Mouse (Mus musculus): ENCODE results near the gene Mrm2. TPM values are rescaled to one million over a fixed set of nuclear protein-coding genes. Genes with fewer than 3 reads are reported as not detected.

Gene Mrm2
- polyA plus RNA-seq (2014; fragmentation: Nextera tagmentation; extraction: Ambion mirVana): 21.0 and 22.3 TPM in 2 replicates

DNA sequence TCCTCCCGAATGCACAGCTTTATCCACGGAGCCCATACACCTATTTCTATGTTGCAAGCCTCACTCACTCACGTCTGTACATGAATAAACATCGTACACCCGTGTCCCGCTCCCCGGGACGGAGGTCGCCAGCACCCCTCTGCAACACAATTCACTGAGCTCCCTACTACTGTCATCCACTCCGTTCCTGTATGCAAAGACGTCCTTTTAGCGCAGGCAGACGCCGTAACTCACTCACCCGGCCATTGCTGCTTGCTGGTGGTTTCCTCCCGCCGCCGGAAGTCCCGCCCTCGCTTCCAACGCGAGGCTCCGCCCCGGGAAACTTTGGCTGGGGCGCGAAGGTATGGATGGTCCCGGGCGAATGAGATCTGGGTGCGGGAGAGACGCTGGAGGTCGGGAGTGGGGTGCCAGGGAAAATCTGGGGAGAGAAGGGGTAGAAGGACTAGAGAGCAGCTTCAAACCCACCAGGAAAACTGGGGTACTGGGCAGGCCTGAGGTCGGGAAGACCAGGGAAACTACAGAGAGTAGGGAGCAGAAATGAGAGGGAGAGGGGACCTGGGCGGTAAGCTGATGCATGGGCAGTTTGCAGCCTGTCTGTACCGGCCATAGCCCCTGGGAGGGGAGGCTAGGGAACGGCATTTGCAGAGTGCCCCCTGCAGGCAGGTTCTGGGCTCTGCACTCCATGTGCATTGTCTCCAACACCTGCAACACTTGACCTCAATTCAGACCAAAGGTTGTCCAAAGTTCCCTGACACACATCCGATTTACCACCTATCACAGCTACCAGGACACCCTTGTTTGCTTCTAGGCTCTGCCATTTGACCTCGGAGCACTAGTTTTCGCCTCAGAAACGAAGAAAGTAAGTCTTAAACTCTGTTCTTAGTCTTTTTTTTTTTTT lies at the start of gene Mrm2:
Mrm2 (minus strand) TSS at position 284 of the 898 bp plus-strand sequence.
- DNase-seq (ENCODE audit: low spot score): peak; percentile 92
- Histone ChIP-seq H3K36me3 (ENCODE audit: control insufficient read depth, insufficient read depth, low read length) (no peaks in the 10 kb centered on the region; the same call in 1 of the 2 replicates), H3K27me3 (ENCODE audit: control insufficient read depth, insufficient read depth, low read length) (no peaks in the 10 kb centered on the region), H3K4me3 (ENCODE audit: low read depth, low read length) (peak within 1 kb of the TSS; percentile 75), H3K27ac (ENCODE audit: low read depth, low read length) (peak within 1 kb of the TSS; percentile 85), H3K9me3 (ENCODE audit: control insufficient read depth, low read length) (no peaks in the 10 kb centered on the region), H3K9ac (ENCODE audit: low read length) (peak within 1 kb of the TSS; percentile 87), H3K4me1 (replicated peaks; ENCODE audit: control insufficient read depth, insufficient read depth, low read length) (peaks cover 9% of the 10 kb centered on the region; the same call in 1 of the 2 replicates), H3K4me2 (ENCODE audit: low read depth, low read length, severe bottlenecking) (peak within 1 kb of the TSS; percentile 78)
- 1% methylated on average over 39 of the region's 39 CpGs for WGBS
- ATAC-seq (replicated peaks; ENCODE audit: low FRiP score): peak; percentile 85

DNA sequence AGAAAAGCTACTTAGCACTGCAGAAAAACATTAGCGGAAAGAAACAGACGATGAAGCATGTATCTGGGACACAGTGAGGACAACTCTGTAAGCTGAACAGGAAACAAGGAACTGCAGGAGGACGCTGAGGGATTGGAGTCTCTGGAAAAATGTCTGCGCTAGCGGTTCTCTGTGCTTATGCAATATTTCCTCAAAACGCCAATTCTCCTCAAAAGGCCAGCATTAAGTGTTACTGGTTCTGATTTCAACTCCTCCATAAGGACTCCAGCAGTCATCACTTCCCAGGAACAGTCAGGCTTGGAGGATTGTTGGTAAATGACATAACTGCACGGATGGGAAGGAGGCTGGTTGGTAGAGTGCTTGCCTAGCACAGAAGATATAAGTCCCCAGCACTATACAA lies 49.5 kb upstream of the Mrm2 start:
- Histone ChIP-seq H3K27me3 (ENCODE audit: control insufficient read depth, insufficient read depth, low read length) (no peaks in the 10 kb centered on the region), H3K9ac (ENCODE audit: low read length) (no peak overlapping the region), H3K4me1 (replicated peaks; ENCODE audit: control insufficient read depth, insufficient read depth, low read length) (peaks cover 4% of the 10 kb centered on the region; the same call in 1 of the 2 replicates), H3K4me2 (ENCODE audit: low read depth, low read length, severe bottlenecking) (no peak overlapping the region), H3K27ac (ENCODE audit: low read depth, low read length) (no peak overlapping the region), H3K4me3 (ENCODE audit: low read depth, low read length) (no peak overlapping the region), H3K9me3 (ENCODE audit: control insufficient read depth, low read length) (no peaks in the 10 kb centered on the region), H3K36me3 (ENCODE audit: control insufficient read depth, insufficient read depth, low read length) (no peaks in the 10 kb centered on the region)
- 91% methylated on average over 7 of the region's 7 CpGs for WGBS
- ATAC-seq (replicated peaks; ENCODE audit: low FRiP score) (no peak), DNase-seq (ENCODE audit: low spot score) (no peak)

DNA sequence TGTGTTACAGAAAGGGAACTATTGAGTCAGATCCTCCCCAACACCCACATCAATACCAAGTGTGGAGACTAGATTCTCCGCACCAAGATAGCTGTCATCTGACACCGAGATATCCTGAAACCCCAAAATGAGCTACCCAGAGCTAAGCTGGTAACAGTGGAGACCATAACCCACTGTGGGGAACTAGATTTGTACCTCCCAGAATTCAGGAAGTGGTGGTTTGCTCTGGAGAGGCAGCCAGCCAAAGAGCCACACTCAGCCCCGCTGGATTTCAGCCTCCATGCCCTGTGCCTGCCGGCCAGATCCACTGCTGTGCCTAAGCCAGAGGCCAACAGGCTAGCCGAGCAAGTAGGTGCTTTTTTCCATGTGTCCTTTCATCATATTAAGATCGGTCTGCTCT lies 47.6 kb upstream of the Mrm2 start:
- Histone ChIP-seq H3K27me3 (ENCODE audit: control insufficient read depth, insufficient read depth, low read length) (no peaks in the 10 kb centered on the region), H3K4me3 (ENCODE audit: low read depth, low read length) (no peak overlapping the region), H3K9ac (ENCODE audit: low read length) (no peak overlapping the region), H3K9me3 (ENCODE audit: control insufficient read depth, low read length) (no peaks in the 10 kb centered on the region), H3K4me1 (replicated peaks; ENCODE audit: control insufficient read depth, insufficient read depth, low read length) (peaks cover 4% of the 10 kb centered on the region; the same call in 1 of the 2 replicates), H3K4me2 (ENCODE audit: low read depth, low read length, severe bottlenecking) (no peak overlapping the region), H3K36me3 (ENCODE audit: control insufficient read depth, insufficient read depth, low read length) (no peaks in the 10 kb centered on the region), H3K27ac (ENCODE audit: low read depth, low read length) (no peak overlapping the region)
- DNase-seq (ENCODE audit: low spot score) (no peak), ATAC-seq (replicated peaks; ENCODE audit: low FRiP score) (no peak)
- 74% methylated on average over 6 of the region's 6 CpGs for WGBS

DNA sequence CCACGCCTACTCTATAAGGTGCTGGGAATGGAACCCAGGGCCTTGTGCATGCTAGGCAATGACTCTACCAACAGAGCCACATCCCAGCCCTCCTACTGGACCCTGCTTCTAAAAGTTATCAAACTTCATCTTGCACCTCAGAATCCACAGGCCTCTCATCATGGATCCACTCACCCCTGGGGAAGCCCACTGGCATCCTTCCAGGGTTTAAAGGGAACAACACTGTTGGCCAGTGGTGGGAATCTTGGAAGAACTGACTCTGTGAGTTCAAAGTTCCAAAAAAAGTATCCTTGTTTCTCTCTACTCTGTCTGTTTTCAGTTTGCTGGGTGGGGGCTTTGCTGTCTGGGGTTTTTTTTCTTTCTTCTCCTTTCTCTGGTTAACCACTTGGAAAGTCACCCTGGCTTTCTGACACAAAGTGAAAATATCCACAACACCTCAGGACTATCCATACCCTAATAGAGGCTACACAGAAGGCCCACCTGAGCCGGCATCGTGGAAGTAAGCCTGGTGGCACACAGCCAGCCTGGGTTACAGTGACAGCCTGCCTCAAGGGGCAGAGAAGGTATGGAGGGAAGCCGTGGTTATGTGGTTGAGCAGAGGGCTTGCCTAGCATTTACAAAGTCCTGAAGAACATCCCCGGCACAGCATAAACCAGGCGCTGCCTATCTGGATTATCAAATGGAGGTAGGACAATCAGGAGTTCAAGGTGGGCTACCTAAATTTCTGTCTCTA lies 46.6 kb upstream of the Mrm2 start:
- no peaks in the 10 kb centered on the region for H3K27me3 ChIP-seq (ENCODE audit: control insufficient read depth, insufficient read depth, low read length)
- H3K9me3 ChIP-seq (ENCODE audit: control insufficient read depth, low read length): no peaks in the 10 kb centered on the region
- no peak for ATAC-seq (replicated peaks; ENCODE audit: low FRiP score)
- H3K9ac ChIP-seq (ENCODE audit: low read length): no peak overlapping the region
- H3K36me3 ChIP-seq (ENCODE audit: control insufficient read depth, insufficient read depth, low read length): no peaks in the 10 kb centered on the region
- H3K4me3 ChIP-seq (ENCODE audit: low read depth, low read length): no peak overlapping the region
- no peaks in the 10 kb centered on the region for H3K4me1 ChIP-seq (replicated peaks; ENCODE audit: control insufficient read depth, insufficient read depth, low read length)
- DNase-seq (ENCODE audit: low spot score): no peak
- no peak overlapping the region for H3K4me2 ChIP-seq (ENCODE audit: low read depth, low read length, severe bottlenecking)
- no peak overlapping the region for H3K27ac ChIP-seq (ENCODE audit: low read depth, low read length)
- 94% methylated on average over 6 of the region's 6 CpGs for WGBS

DNA sequence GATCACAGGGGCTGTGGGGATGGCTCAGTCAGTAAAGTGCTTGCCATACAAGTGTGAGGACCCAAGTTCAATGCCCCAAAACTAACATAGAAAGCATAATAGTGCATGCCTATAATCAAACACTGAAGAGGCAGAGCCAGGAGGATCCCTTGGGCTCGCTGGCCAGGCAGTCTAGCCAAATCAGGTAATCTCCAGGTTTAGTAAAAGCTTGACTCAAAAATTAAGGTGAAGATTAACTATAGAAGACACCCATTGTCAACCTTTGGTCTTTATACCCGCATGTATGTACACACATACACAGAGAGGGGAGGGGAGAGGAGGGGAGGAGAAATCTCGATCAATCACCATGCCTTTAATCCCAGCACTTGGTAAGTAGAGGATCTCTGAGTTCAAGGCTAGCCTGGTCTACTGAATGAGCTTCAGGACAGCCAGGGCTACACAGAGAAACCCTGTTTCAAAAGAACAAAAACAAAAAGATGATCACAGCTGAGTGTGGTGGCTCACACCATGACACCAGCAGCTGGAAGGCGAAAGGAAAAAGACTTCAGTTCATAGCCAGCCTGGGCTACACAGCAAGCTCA lies 43.6 kb upstream of the Mrm2 start:
- Histone ChIP-seq H3K9ac (ENCODE audit: low read length) (no peak overlapping the region), H3K27me3 (ENCODE audit: control insufficient read depth, insufficient read depth, low read length) (no peaks in the 10 kb centered on the region), H3K4me1 (replicated peaks; ENCODE audit: control insufficient read depth, insufficient read depth, low read length) (no peaks in the 10 kb centered on the region), H3K9me3 (ENCODE audit: control insufficient read depth, low read length) (no peaks in the 10 kb centered on the region), H3K4me2 (ENCODE audit: low read depth, low read length, severe bottlenecking) (no peak overlapping the region), H3K4me3 (ENCODE audit: low read depth, low read length) (no peak overlapping the region), H3K36me3 (ENCODE audit: control insufficient read depth, insufficient read depth, low read length) (no peaks in the 10 kb centered on the region), H3K27ac (ENCODE audit: low read depth, low read length) (no peak overlapping the region)
- ATAC-seq (replicated peaks; ENCODE audit: low FRiP score) (no peak), DNase-seq (ENCODE audit: low spot score) (no peak)
- WGBS: 88% methylated on average over 4 of the region's 4 CpGs

DNA sequence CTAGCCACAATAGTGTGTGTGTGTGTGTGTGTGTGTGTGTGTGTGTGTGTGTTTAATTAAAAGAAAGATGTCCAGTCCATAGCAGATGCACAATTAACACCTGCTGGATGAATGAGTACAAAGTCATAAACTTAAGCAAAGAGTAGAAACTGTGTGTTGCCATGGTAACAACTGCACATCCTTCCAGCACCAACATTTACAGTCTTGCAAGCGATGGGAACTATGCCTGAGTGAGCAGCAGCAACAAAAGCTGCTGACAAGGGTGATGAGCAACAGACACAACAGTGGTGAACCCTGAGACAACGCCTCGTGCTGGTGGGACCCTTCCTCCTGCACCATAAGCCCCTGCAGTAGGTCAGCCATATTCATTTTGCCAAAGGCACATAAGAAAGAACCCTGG lies 42.5 kb upstream of the Mrm2 start:
- Histone ChIP-seq H3K27ac (ENCODE audit: low read depth, low read length) (no peak overlapping the region), H3K4me1 (replicated peaks; ENCODE audit: control insufficient read depth, insufficient read depth, low read length) (no peaks in the 10 kb centered on the region), H3K9me3 (ENCODE audit: control insufficient read depth, low read length) (no peaks in the 10 kb centered on the region), H3K27me3 (ENCODE audit: control insufficient read depth, insufficient read depth, low read length) (no peaks in the 10 kb centered on the region), H3K4me3 (ENCODE audit: low read depth, low read length) (no peak overlapping the region), H3K4me2 (ENCODE audit: low read depth, low read length, severe bottlenecking) (no peak overlapping the region), H3K36me3 (ENCODE audit: control insufficient read depth, insufficient read depth, low read length) (no peaks in the 10 kb centered on the region), H3K9ac (ENCODE audit: low read length) (no peak overlapping the region)
- ATAC-seq (replicated peaks; ENCODE audit: low FRiP score) (no peak), DNase-seq (ENCODE audit: low spot score) (no peak)
- WGBS: 77% methylated on average over 3 of the region's 3 CpGs

DNA sequence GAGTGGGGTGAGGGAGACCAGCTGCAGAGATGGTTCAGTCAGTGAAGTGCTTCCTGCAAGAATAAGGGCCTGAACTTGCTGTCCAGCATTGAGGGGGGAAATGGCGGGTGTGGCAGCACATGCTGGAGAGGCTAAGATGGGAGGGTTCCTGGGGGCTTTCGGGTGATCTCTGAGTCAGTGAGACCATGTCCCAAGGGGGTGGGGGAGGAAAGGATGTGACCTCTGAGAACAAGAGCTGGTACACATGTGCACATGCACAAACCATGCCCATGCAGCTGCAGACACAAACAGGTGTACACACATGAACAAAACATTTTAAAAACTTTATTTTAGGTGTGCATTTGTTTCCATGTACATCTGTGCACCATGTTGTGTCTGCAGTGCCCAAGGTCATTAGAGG lies 42.0 kb upstream of the Mrm2 start:
- Histone ChIP-seq H3K9ac (ENCODE audit: low read length) (no peak overlapping the region), H3K36me3 (ENCODE audit: control insufficient read depth, insufficient read depth, low read length) (no peaks in the 10 kb centered on the region), H3K4me2 (ENCODE audit: low read depth, low read length, severe bottlenecking) (no peak overlapping the region), H3K4me1 (replicated peaks; ENCODE audit: control insufficient read depth, insufficient read depth, low read length) (no peaks in the 10 kb centered on the region), H3K27ac (ENCODE audit: low read depth, low read length) (no peak overlapping the region), H3K27me3 (ENCODE audit: control insufficient read depth, insufficient read depth, low read length) (no peaks in the 10 kb centered on the region), H3K9me3 (ENCODE audit: control insufficient read depth, low read length) (no peaks in the 10 kb centered on the region), H3K4me3 (ENCODE audit: low read depth, low read length) (no peak overlapping the region)
- WGBS: 94% methylated on average over 2 of the region's 2 CpGs
- no peak for ATAC-seq (replicated peaks; ENCODE audit: low FRiP score)
- no peak for DNase-seq (ENCODE audit: low spot score)

DNA sequence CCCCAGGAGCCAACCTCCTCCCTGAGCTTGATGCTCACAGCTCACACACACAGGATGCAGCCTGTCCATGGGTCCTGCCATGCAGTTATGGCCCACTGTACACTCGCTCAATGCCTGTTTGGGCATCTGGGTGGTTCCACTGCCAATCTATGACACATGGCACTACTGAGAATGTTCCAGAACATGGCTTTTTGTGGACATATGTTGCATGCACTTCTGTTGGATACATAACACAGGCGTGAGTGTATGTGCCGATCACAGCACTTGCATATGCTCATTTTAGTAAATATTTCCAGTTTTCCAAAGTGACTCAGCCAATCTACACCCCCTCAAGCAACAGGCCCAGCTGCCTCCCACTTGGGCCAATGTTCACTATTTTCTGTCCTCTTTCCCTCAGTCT lies 40.0 kb upstream of the Mrm2 start:
- Histone ChIP-seq H3K27ac (ENCODE audit: low read depth, low read length) (no peak overlapping the region), H3K4me1 (replicated peaks; ENCODE audit: control insufficient read depth, insufficient read depth, low read length) (no peaks in the 10 kb centered on the region), H3K27me3 (ENCODE audit: control insufficient read depth, insufficient read depth, low read length) (no peaks in the 10 kb centered on the region), H3K36me3 (ENCODE audit: control insufficient read depth, insufficient read depth, low read length) (no peaks in the 10 kb centered on the region), H3K4me2 (ENCODE audit: low read depth, low read length, severe bottlenecking) (no peak overlapping the region), H3K9ac (ENCODE audit: low read length) (no peak overlapping the region), H3K4me3 (ENCODE audit: low read depth, low read length) (no peak overlapping the region), H3K9me3 (ENCODE audit: control insufficient read depth, low read length) (no peaks in the 10 kb centered on the region)
- DNase-seq (ENCODE audit: low spot score) (no peak), ATAC-seq (replicated peaks; ENCODE audit: low FRiP score) (no peak)
- 93% methylated on average over 3 of the region's 3 CpGs for WGBS

All from forebrain, embryonic 11.5 days (tissue).